Mouse (Mus musculus): ENCODE measurements around the gene Gm20388. TPM values are rescaled to one million over a fixed set of nuclear protein-coding genes. Genes with fewer than 3 reads are reported as not detected.
A peak's percentile ranks its signal among the peaks of the same experiment; 100 is the strongest.

The Gm20388 gene
- total RNA-seq, 1 experiment = 27.0 TPM

GRCm38 (mm10) chr8:123635671-123636070 is 3725.0 kb downstream of the Gm20388 start:
- H3K36me3 ChIP-seq (ENCODE audit: control insufficient read depth, insufficient read depth, low read length, poor library complexity, severe bottlenecking) = no peaks in the 10 kb centered on the region
- H3K4me3 ChIP-seq (ENCODE audit: insufficient read depth in 1 of 2, low read depth in 1 of 2, low read length in 2 of 2, poor library complexity in 1 of 2, severe bottlenecking in 1 of 2) = no peak overlapping the region
- no peak for DNase-seq (ENCODE audit: low read depth, low spot score)

GRCm38 (mm10) chr8:123643330-123644051 is 3732.8 kb downstream of the Gm20388 start:
- Histone ChIP-seq H3K27ac (ENCODE audit: insufficient read depth, low read depth, low read length, poor library complexity, severe bottlenecking) (no peak overlapping the region), H3K4me1 (ENCODE audit: control insufficient read depth in 2 of 2, insufficient read depth in 2 of 2, low read length in 2 of 2, poor library complexity in 1 of 2) (peaks cover 0 to 2% of the 10 kb centered on the region in 2 experiments; a peak in 1 of 4 replicates), H3K9ac (ENCODE audit: insufficient read depth, low read depth, low read length, poor library complexity, severe bottlenecking) (peak overlapping the region; percentile 43; the same call in 1 of the 2 replicates), H3K9me3 (ENCODE audit: control insufficient read depth, insufficient read depth, low read depth, low read length) (no peaks in the 10 kb centered on the region), H3K36me3 (ENCODE audit: control insufficient read depth, insufficient read depth, low read length, poor library complexity, severe bottlenecking) (no peaks in the 10 kb centered on the region), H3K4me3 (ENCODE audit: insufficient read depth in 1 of 2, low read depth in 1 of 2, low read length in 2 of 2, poor library complexity in 1 of 2, severe bottlenecking in 1 of 2) (peak overlapping the region; percentile 52 to 75)
- peak; percentile 38; the same call in 1 of the 2 replicates for TF ChIP-seq ZC3H11A (IDR thresholded peaks at IDR 0.05; ENCODE audit: borderline replicate concordance, low read depth, low read length)
- no peak for TF ChIP-seq CHD2 (IDR thresholded peaks at IDR 0.05; ENCODE audit: low read depth, low read length)
- DNase-seq (ENCODE audit: low read depth, low spot score) = no peak
- in situ Hi-C loops (cut with MboI; ENCODE audit: low sequenced_read_pairs in 2 of 2, unreplicated experiment in 2 of 2) = no loop called here

More at GRCm38 (mm10) chr8:123635671-123636070, 3725.0 kb downstream of the Gm20388 start:
- H3K27ac ChIP-seq (ENCODE audit: insufficient read depth, low read depth, low read length, poor library complexity, severe bottlenecking) = no peak overlapping the region
- in situ Hi-C loops (cut with MboI; ENCODE audit: low sequenced_read_pairs in 2 of 2, unreplicated experiment in 2 of 2) = no loop called here
- H3K9me3 ChIP-seq (ENCODE audit: control insufficient read depth, insufficient read depth, low read depth, low read length) = no peaks in the 10 kb centered on the region
- peaks cover 0 to under 1% of the 10 kb centered on the region in 2 experiments; a peak in 1 of 4 replicates for H3K4me1 ChIP-seq (ENCODE audit: control insufficient read depth in 2 of 2, insufficient read depth in 2 of 2, low read length in 2 of 2, poor library complexity in 1 of 2)
- TF ChIP-seq CHD2 (IDR thresholded peaks at IDR 0.05; ENCODE audit: low read depth, low read length) (no peak), ZNF384 (IDR thresholded peaks at IDR 0.05; ENCODE audit: low read depth, low read length) (no peak), MAFK (IDR thresholded peaks at IDR 0.05; ENCODE audit: insufficient read depth, low read depth, low read length) (no peak), HCFC1 (IDR thresholded peaks at IDR 0.05; ENCODE audit: borderline replicate concordance, insufficient read depth, low read length) (no peak), ZC3H11A (IDR thresholded peaks at IDR 0.05; ENCODE audit: borderline replicate concordance, low read depth, low read length) (no peak)
- no peak overlapping the region for H3K9ac ChIP-seq (ENCODE audit: insufficient read depth, low read depth, low read length, poor library complexity, severe bottlenecking)

- DNase-seq (ENCODE audit: low read depth, low spot score) = no peak
- no peaks in the 10 kb centered on the region for H3K36me3 ChIP-seq (ENCODE audit: control insufficient read depth, insufficient read depth, low read length, poor library complexity, severe bottlenecking)
- peaks cover 0 to 2% of the 10 kb centered on the region in 2 experiments; a peak in 1 of 4 replicates for H3K4me1 ChIP-seq (ENCODE audit: control insufficient read depth in 2 of 2, insufficient read depth in 2 of 2, low read length in 2 of 2, poor library complexity in 1 of 2)
- H3K4me3 ChIP-seq (ENCODE audit: insufficient read depth in 1 of 2, low read depth in 1 of 2, low read length in 2 of 2, poor library complexity in 1 of 2, severe bottlenecking in 1 of 2) = no peak overlapping the region
- H3K9ac ChIP-seq (ENCODE audit: insufficient read depth, low read depth, low read length, poor library complexity, severe bottlenecking) = no peak overlapping the region
- TF ChIP-seq MAFK (IDR thresholded peaks at IDR 0.05; ENCODE audit: insufficient read depth, low read depth, low read length) (no peak), ZNF384 (IDR thresholded peaks at IDR 0.05; ENCODE audit: low read depth, low read length) (no peak), CHD2 (IDR thresholded peaks at IDR 0.05; ENCODE audit: low read depth, low read length) (no peak)
- H3K9me3 ChIP-seq (ENCODE audit: control insufficient read depth, insufficient read depth, low read depth, low read length) = no peaks in the 10 kb centered on the region
- in situ Hi-C loops (cut with MboI; ENCODE audit: low sequenced_read_pairs in 2 of 2, unreplicated experiment in 2 of 2) = no loop called here
- no peak overlapping the region for H3K27ac ChIP-seq (ENCODE audit: insufficient read depth, low read depth, low read length, poor library complexity, severe bottlenecking)
These were observed 3734.6 kb downstream of the Gm20388 start for GRCm38 (mm10) chr8:123645229-123645628.

- Histone ChIP-seq H3K9ac (ENCODE audit: insufficient read depth, low read depth, low read length, poor library complexity, severe bottlenecking) (no peak overlapping the region), H3K36me3 (ENCODE audit: control insufficient read depth, insufficient read depth, low read length, poor library complexity, severe bottlenecking) (no peaks in the 10 kb centered on the region), H3K9me3 (ENCODE audit: control insufficient read depth, insufficient read depth, low read depth, low read length) (no peaks in the 10 kb centered on the region), H3K4me3 (ENCODE audit: insufficient read depth in 1 of 2, low read depth in 1 of 2, low read length in 2 of 2, poor library complexity in 1 of 2, severe bottlenecking in 1 of 2) (no peak overlapping the region), H3K27ac (ENCODE audit: insufficient read depth, low read depth, low read length, poor library complexity, severe bottlenecking) (no peak overlapping the region), H3K4me1 (ENCODE audit: control insufficient read depth in 2 of 2, insufficient read depth in 2 of 2, low read length in 2 of 2, poor library complexity in 1 of 2) (peaks cover 0 to 2% of the 10 kb centered on the region in 2 experiments; a peak in 1 of 4 replicates)
- TF ChIP-seq ZC3H11A (IDR thresholded peaks at IDR 0.05; ENCODE audit: borderline replicate concordance, low read depth, low read length) (no peak), HCFC1 (IDR thresholded peaks at IDR 0.05; ENCODE audit: borderline replicate concordance, insufficient read depth, low read length) (no peak), MAFK (IDR thresholded peaks at IDR 0.05; ENCODE audit: insufficient read depth, low read depth, low read length) (no peak), CHD2 (IDR thresholded peaks at IDR 0.05; ENCODE audit: low read depth, low read length) (no peak), ZNF384 (IDR thresholded peaks at IDR 0.05; ENCODE audit: low read depth, low read length) (no peak)
- in situ Hi-C loops (cut with MboI; ENCODE audit: low sequenced_read_pairs in 2 of 2, unreplicated experiment in 2 of 2) = no loop called here
- no peak for DNase-seq (ENCODE audit: low read depth, low spot score)
These were observed 3737.9 kb downstream of the Gm20388 start for GRCm38 (mm10) chr8:123648245-123649170.
